22 mouse cellular contexts compared by ENCODE assay signal in the genomic region with DNA sequence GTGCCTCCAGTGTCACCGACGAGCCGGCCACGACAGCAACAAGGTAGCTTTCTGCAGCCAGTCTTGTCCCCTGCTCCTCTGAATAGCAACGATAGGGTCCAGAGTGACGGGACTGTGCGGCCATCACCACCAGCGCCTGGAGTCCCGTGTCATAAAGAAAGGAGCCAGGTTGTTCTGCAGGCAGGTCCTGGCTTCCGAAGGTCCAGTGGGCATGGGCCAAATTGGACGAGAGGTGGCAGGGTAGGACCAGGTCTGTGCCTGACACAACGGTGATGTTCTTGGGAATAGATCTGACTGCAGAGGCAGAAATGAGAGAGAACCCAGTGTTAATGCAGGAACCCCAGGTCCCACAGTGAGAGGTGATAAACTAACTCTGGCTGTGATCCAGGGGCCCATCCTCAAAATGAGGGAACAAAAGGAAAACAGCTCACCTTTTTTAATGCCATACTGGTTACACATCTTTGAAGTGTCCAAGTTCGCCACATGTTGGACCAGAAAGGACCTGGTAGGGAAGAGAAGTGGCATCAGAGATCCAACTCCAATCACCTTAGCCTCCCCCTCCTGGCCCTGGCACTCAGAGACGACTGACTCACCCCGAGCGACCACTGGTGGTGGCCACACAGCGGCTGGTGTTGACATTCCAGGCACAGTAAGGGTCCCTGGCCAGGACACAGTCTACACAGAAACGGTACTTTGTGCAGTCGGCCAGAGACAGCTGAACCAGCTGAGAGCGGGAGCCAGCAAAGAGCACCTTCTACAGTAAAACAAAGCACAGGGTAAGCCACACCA. TPM values are rescaled to one million over a fixed set of nuclear protein-coding genes. Genes with fewer than 3 reads are reported as not detected.
DNase-seq lines count a peak whose midpoint lies in the region; ATAC-seq and TF ChIP-seq lines count a peak whose summit lies in the region.
"Had no signal": no experiment of that assay in that cellular context is flagged by ENCODE, and none has a peak within 500 bp of the region (broad histone marks: within the 10 kb centered on the region; RNA-seq: fewer than 3 reads in every experiment).

No protein-coding gene starts in this region.

- no peak overlapping the region for H3K4me3 ChIP-seq in lung, adult 2 months (replicated peaks; ENCODE audit: extremely low read depth, low read depth, low read length)
- H3K4me3 ChIP-seq in embryonic facial prominence, embryonic 15.5 days (replicated peaks) = no peak overlapping the region
- H3K4me3 ChIP-seq: hindbrain, embryonic 15.5 days; lung, embryonic 15.5 days had no signal

- H3K9ac ChIP-seq in embryonic facial prominence, embryonic 15.5 days = no peak overlapping the region
- H3K9ac ChIP-seq: forebrain, postnatal 0 days; hindbrain, embryonic 15.5 days; lung, embryonic 15.5 days had no signal

- 74% methylated on average over 20 of the region's 20 CpGs for WGBS in lung, adult 2 months
- 81% methylated on average over 20 of the region's 20 CpGs for WGBS in embryonic facial prominence, embryonic 15.5 days

- peak; percentile 94 for DNase-seq in heart, adult 11 months
- no peak for DNase-seq in heart, adult 9 months (ENCODE audit: low spot score in 2 of 2)
- DNase-seq in lung, adult 2 months = no peak
- no peak for DNase-seq in lung, postnatal 25 days (ENCODE audit: low spot score)
- peak; percentile 76 for DNase-seq in cerebellum, adult 9-11 months
- no peak for DNase-seq in right cerebral cortex, postnatal 36 days (ENCODE audit: low spot score in 2 of 2)
- no peak for DNase-seq in right cerebral cortex, postnatal 14 days
- DNase-seq: adrenal gland, postnatal 10 days; forebrain, postnatal 0 days; heart, postnatal 14 days; kidney, adult 11 months; midbrain, embryonic 14.5 days; right cerebral cortex, adult 18-20 months; thymus, postnatal 14 days had no signal

- no peaks in the 10 kb centered on the region for H3K27me3 ChIP-seq in embryonic facial prominence, embryonic 15.5 days
- H3K27me3 ChIP-seq: hindbrain, embryonic 15.5 days; lung, embryonic 15.5 days had no signal

- no peak for ATAC-seq in embryonic facial prominence, embryonic 15.5 days (ENCODE audit: insufficient number of reproducible peaks, low FRiP score, low TSS enrichment, low read depth)
- ATAC-seq: forebrain, postnatal 0 days had no signal

- H3K4me1 ChIP-seq in lung, adult 2 months (ENCODE audit: control insufficient read depth, insufficient read depth, low read length) = peaks cover 16% of the 10 kb centered on the region; the same call in 1 of the 2 replicates
- H3K4me1 ChIP-seq in embryonic facial prominence, embryonic 15.5 days = peaks cover 65% of the 10 kb centered on the region

- TF ChIP-seq POLR2A in lung, adult 2 months (IDR thresholded peaks at IDR 0.05; ENCODE audit: borderline replicate concordance, extremely low read depth, low read depth, low read length) = no peak

- no peak overlapping the region for H3K4me2 ChIP-seq in embryonic facial prominence, embryonic 15.5 days (replicated peaks)
- H3K4me2 ChIP-seq: heart, embryonic 11.5 days; hindbrain, embryonic 15.5 days; liver, embryonic 11.5 days; lung, embryonic 15.5 days had no signal

- H3K9me3 ChIP-seq in embryonic facial prominence, embryonic 15.5 days (replicated peaks) = no peaks in the 10 kb centered on the region
- H3K9me3 ChIP-seq: hindbrain, embryonic 15.5 days; lung, embryonic 15.5 days had no signal

- H3K27ac ChIP-seq in embryonic facial prominence, embryonic 15.5 days (replicated peaks) = 0 out of 2 replicates have a peak overlapping the region, but pooled peaks have one; percentile 81
- H3K27ac ChIP-seq: hindbrain, embryonic 15.5 days had no signal

- peaks cover 66% of the 10 kb centered on the region for H3K36me3 ChIP-seq in embryonic facial prominence, embryonic 15.5 days

- 0 out of 2 replicates have a peak, but pooled peaks have one; percentile 5 for TF ChIP-seq CTCF in lung, adult 2 months (IDR thresholded peaks at IDR 0.05; ENCODE audit: insufficient read depth, low read length)

RNA-seq across cellular contexts. Expression of a gene that starts 3.0 kb away (rescaled TPM):
- 22.1 and 22.8 TPM in 2 replicates for polyA plus RNA-seq in lung, adult 2 months (2012; rRNA removed)
- polyA plus RNA-seq in embryonic facial prominence, embryonic 15.5 days (2015; fragmentation: Nextera tagmentation; extraction: Ambion mirVana) = 25.7 and 29.5 TPM in 2 replicates

RNA-seq across cellular contexts. Expression of a gene that starts 7.9 kb away (rescaled TPM):
- polyA plus RNA-seq in lung, adult 2 months (2012; rRNA removed) = 23.0 and 23.7 TPM in 2 replicates
- polyA plus RNA-seq in embryonic facial prominence, embryonic 15.5 days (2015; fragmentation: Nextera tagmentation; extraction: Ambion mirVana) = 18.6 and 19.6 TPM in 2 replicates

RNA-seq across cellular contexts. Expression of a gene that starts 11.0 kb away (rescaled TPM):
- polyA plus RNA-seq in lung, adult 2 months (2012; rRNA removed) = not detected in 2 replicates
- 0.25 and 0.40 TPM in 2 replicates for polyA plus RNA-seq in embryonic facial prominence, embryonic 15.5 days (2015; fragmentation: Nextera tagmentation; extraction: Ambion mirVana)
- polyA plus RNA-seq: heart, embryonic 11.5 days; large intestine, adult 2 months; liver, embryonic 11.5 days; lung, embryonic 15.5 days; midbrain, embryonic 14.5 days; spleen, adult 2 months; stomach, embryonic 16.5 days had no signal

RNA-seq across cellular contexts. Expression of a gene that starts 13.6 kb away (rescaled TPM):
- 13.7 and 36.2 TPM in 2 replicates for polyA plus RNA-seq in lung, adult 2 months (2012; rRNA removed)
- 17.6 and 21.6 TPM in 2 replicates for polyA plus RNA-seq in embryonic facial prominence, embryonic 15.5 days (2015; fragmentation: Nextera tagmentation; extraction: Ambion mirVana)

RNA-seq across cellular contexts. Expression of a gene that starts 38.6 kb away (rescaled TPM):
- 36.6 and 37.0 TPM in 2 replicates for polyA plus RNA-seq in lung, adult 2 months (2012; rRNA removed)
- 3.8 and 4.3 TPM in 2 replicates for polyA plus RNA-seq in embryonic facial prominence, embryonic 15.5 days (2015; fragmentation: Nextera tagmentation; extraction: Ambion mirVana)

Comparison
In these comparisons a context has a peak if more than half of its experiments do, and no peak if none do; other contexts are left out.
1. DNase-seq: peak in heart, adult 11 months (single experiment) and cerebellum, adult 9-11 months (single experiment); none in heart, adult 9 months (0 of 2), lung, adult 2 months (single experiment), lung, postnatal 25 days (single experiment), right cerebral cortex, postnatal 36 days (0 of 2) and right cerebral cortex, postnatal 14 days (single experiment).